ENCODE assay signal across 8 mouse cellular contexts in genomic region chr3:89093175-89093574, GRCm38 (mm10). TPM values are rescaled to one million over a fixed set of nuclear protein-coding genes. Genes with fewer than 3 reads are reported as not detected.
DNase-seq lines count a peak whose midpoint lies in the region; ATAC-seq lines count a peak whose summit lies in the region.

TSS of gene Rusc1 (minus strand) at chr3:89093311.

- intact Hi-C loops in left cerebral cortex, postnatal 10 days (cut with DNase I) = no loop called here

- DNase-seq in adrenal gland, adult 18-20 months (ENCODE audit: low spot score in 2 of 2) = peak; percentile 81 to 82
- peak; percentile 89 for DNase-seq in embryo, embryonic 10 days (ENCODE audit: low spot score)
- peak; percentile 83 for DNase-seq in gastrocnemius, postnatal 25 days
- peak; percentile 92 to 94 for DNase-seq in left cerebral cortex, postnatal 10 days (ENCODE audit: extremely low spot score in 1 of 2, low spot score in 2 of 2)
- DNase-seq in right cerebral cortex, postnatal 14 days = peak; percentile 92
- DNase-seq in urinary bladder, postnatal 14 days (ENCODE audit: low spot score) = peak; percentile 84

- ATAC-seq in inflammation-experienced regulatory T-cells, adult 6 months = no peak
- peak; percentile 69 for ATAC-seq in megakaryocyte progenitor cell, adult 5-6 weeks (replicated peaks; ENCODE audit: poor library complexity)

RNA-seq across cellular contexts. Expression of gene Rusc1, which starts in this region (rescaled TPM):
- total RNA-seq in adrenal gland, adult 18-20 months (2021) = 10 to 100 TPM; 34.5 to 35.7 TPM
- 10 to 100 TPM; 17.7 to 19.6 TPM for total RNA-seq in gastrocnemius, postnatal 25 days (2021)
- polyA plus RNA-seq in inflammation-experienced regulatory T-cells, adult 6 months (2017; shearing (Covaris generic)) = 10 to 100 TPM; 57.4 to 78.0 (median 68.9) TPM
- 100 to 1,000 TPM; 208 to 210 TPM for total RNA-seq in left cerebral cortex, postnatal 10 days (2021)
- total RNA-seq in megakaryocyte progenitor cell, adult 5-6 weeks (2015) = 21.6 and 23.4 TPM in 2 replicates
- total RNA-seq in megakaryocyte progenitor cell, adult 5-6 weeks (2017) = 16.4 and 18.2 TPM in 2 replicates

Comparison
In these comparisons a context has a peak if more than half of its experiments do, and no peak if none do; other contexts are left out.
1. RNA of gene Rusc1 (total RNA-seq): 208 to 210 TPM in left cerebral cortex, postnatal 10 days; 34.5 to 35.7 TPM in adrenal gland, adult 18-20 months, 16.4 to 23.4 TPM in megakaryocyte progenitor cell, adult 5-6 weeks and 17.7 to 19.6 TPM in gastrocnemius, postnatal 25 days; every median in the first group is over 4 times any median in the second.
2. Peak in every context shown above with its lines, with median percentiles within 50 percentile points of each other: DNase-seq.